Mouse (Mus musculus): ENCODE data around the gene Pnn. TPM values are rescaled to one million over a fixed set of nuclear protein-coding genes. Genes with fewer than 3 reads are reported as not detected.

Pnn gene
- 58.3 and 89.4 TPM in 2 replicates for polyA plus RNA-seq (2012; rRNA removed)

DNA sequence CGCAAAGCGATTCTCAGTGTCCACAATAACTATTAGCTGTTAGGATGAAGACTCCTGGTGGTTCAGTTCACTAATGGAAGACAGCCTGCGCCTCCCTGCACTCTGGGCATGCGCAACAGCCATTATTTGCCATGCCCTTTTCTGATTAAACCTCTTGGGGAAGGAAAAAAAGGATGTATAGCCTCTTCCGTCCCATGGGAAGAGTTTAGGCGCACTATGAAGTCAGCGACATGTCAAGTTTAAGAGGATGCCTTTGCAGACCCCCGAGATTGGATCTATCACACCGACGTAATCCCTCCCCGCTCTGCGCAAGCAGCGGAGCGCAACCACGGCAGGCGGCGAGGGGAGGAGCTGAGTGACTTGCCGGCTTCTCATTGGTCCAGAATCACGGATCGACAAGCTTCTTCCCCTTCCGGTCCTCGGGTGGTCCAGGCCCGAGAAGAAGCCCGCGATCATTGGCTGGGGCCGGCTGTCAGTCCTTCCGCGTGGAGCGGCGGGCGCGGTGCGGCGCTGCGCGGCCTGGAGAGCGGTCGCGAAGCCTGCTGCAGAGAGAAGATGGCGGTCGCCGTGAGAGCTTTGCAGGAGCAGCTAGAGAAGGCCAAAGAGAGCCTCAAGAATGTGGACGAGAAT is at the start of gene Pnn:
Gene Pnn (plus strand): TSS at position 437 of the 630 bp plus-strand sequence.
- TF ChIP-seq CTCF (IDR thresholded peaks at IDR 0.05; ENCODE audit: borderline replicate concordance, extremely low read depth, insufficient read depth, insufficient read length) (peak; percentile 27; the same call in 1 of the 2 replicates), POLR2A (IDR thresholded peaks at IDR 0.05; ENCODE audit: borderline replicate concordance, extremely low read depth, insufficient read depth, insufficient read length, poor library complexity, severe bottlenecking) (peak; percentile 81)
- peak; percentile 99 for DNase-seq (ENCODE audit: low read depth)

GRCm38 (mm10) chr12:59017970-59018369 is 48.7 kb upstream of the Pnn start:
- no peak for TF ChIP-seq POLR2A (IDR thresholded peaks at IDR 0.05; ENCODE audit: borderline replicate concordance, extremely low read depth, insufficient read depth, insufficient read length, poor library complexity, severe bottlenecking)
- TF ChIP-seq CTCF (IDR thresholded peaks at IDR 0.05; ENCODE audit: borderline replicate concordance, extremely low read depth, insufficient read depth, insufficient read length), result no peak
- DNase-seq (ENCODE audit: low read depth), result no peak

GRCm38 (mm10) chr12:59019891-59020290 is 46.8 kb upstream of the Pnn start:
- no peak for DNase-seq (ENCODE audit: low read depth)
- TF ChIP-seq CTCF (IDR thresholded peaks at IDR 0.05; ENCODE audit: borderline replicate concordance, extremely low read depth, insufficient read depth, insufficient read length) (no peak), POLR2A (IDR thresholded peaks at IDR 0.05; ENCODE audit: borderline replicate concordance, extremely low read depth, insufficient read depth, insufficient read length, poor library complexity, severe bottlenecking) (no peak)

DNA sequence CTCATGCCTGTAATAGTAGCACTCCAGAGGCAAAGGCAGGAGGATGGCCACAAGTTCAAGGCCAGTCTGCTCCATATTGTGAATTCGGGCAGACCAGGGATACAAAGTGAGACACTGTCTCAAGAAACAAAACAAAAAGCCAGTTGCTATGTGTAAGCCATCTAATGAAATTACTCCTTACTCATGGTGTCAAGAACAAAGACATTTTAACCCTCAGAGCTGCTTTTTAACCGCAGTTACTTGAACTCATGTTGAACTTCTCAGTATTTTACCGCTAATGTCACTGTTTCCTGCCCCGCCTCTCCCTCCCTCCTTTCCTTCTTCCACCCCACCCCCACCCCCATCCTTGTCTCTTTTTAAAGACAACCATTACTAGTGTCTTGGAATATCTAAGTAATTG is 45.4 kb upstream of the Pnn start:
- TF ChIP-seq POLR2A (IDR thresholded peaks at IDR 0.05; ENCODE audit: borderline replicate concordance, extremely low read depth, insufficient read depth, insufficient read length, poor library complexity, severe bottlenecking) (no peak), CTCF (IDR thresholded peaks at IDR 0.05; ENCODE audit: borderline replicate concordance, extremely low read depth, insufficient read depth, insufficient read length) (no peak)
- DNase-seq (ENCODE audit: low read depth), result no peak

- TF ChIP-seq CTCF (IDR thresholded peaks at IDR 0.05; ENCODE audit: borderline replicate concordance, extremely low read depth, insufficient read depth, insufficient read length) (0 out of 2 replicates have a peak, but pooled peaks have one; percentile 15), POLR2A (IDR thresholded peaks at IDR 0.05; ENCODE audit: borderline replicate concordance, extremely low read depth, insufficient read depth, insufficient read length, poor library complexity, severe bottlenecking) (no peak)
- DNase-seq (ENCODE audit: low read depth), result no peak
These were observed 34.6 kb upstream of the Pnn start for GRCm38 (mm10) chr12:59032101-59032500.

GRCm38 (mm10) chr12:59039162-59039970 is 27.3 kb upstream of the Pnn start:
- TF ChIP-seq POLR2A (IDR thresholded peaks at IDR 0.05; ENCODE audit: borderline replicate concordance, extremely low read depth, insufficient read depth, insufficient read length, poor library complexity, severe bottlenecking) (no peak), CTCF (IDR thresholded peaks at IDR 0.05; ENCODE audit: borderline replicate concordance, extremely low read depth, insufficient read depth, insufficient read length) (no peak)
- DNase-seq (ENCODE audit: low read depth), result peak; percentile 15

- peak; percentile 69 for DNase-seq (ENCODE audit: low read depth)
- no peak for TF ChIP-seq POLR2A (IDR thresholded peaks at IDR 0.05; ENCODE audit: borderline replicate concordance, extremely low read depth, insufficient read depth, insufficient read length, poor library complexity, severe bottlenecking)
- no peak for TF ChIP-seq CTCF (IDR thresholded peaks at IDR 0.05; ENCODE audit: borderline replicate concordance, extremely low read depth, insufficient read depth, insufficient read length)
These were observed 26.5 kb upstream of the Pnn start for GRCm38 (mm10) chr12:59039971-59040844.

DNA sequence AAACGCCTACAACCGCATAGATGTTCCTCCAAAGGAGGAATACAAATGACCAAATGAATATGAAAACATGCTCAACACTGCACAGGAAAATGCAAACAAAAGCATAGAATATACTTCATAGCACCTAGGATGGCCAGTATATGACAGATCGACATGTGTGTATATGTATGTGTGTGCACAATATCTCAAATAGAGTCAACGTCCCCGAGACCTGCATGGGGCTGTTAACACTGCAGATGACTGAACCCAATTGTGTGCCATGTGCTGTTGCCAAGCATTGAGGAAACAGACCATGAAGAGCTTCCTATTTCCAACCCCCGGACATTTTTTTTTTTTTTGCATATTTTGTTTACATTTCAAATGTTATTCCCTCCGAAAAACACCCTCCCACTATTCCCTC is 25.8 kb upstream of the Pnn start:
- no peak for TF ChIP-seq POLR2A (IDR thresholded peaks at IDR 0.05; ENCODE audit: borderline replicate concordance, extremely low read depth, insufficient read depth, insufficient read length, poor library complexity, severe bottlenecking)
- no peak for TF ChIP-seq CTCF (IDR thresholded peaks at IDR 0.05; ENCODE audit: borderline replicate concordance, extremely low read depth, insufficient read depth, insufficient read length)
- no peak for DNase-seq (ENCODE audit: low read depth)

- TF ChIP-seq CTCF (IDR thresholded peaks at IDR 0.05; ENCODE audit: borderline replicate concordance, extremely low read depth, insufficient read depth, insufficient read length), result no peak
- no peak for TF ChIP-seq POLR2A (IDR thresholded peaks at IDR 0.05; ENCODE audit: borderline replicate concordance, extremely low read depth, insufficient read depth, insufficient read length, poor library complexity, severe bottlenecking)
- no peak for DNase-seq (ENCODE audit: low read depth)
These were observed 14.2 kb upstream of the Pnn start for GRCm38 (mm10) chr12:59052470-59052869.

DNA sequence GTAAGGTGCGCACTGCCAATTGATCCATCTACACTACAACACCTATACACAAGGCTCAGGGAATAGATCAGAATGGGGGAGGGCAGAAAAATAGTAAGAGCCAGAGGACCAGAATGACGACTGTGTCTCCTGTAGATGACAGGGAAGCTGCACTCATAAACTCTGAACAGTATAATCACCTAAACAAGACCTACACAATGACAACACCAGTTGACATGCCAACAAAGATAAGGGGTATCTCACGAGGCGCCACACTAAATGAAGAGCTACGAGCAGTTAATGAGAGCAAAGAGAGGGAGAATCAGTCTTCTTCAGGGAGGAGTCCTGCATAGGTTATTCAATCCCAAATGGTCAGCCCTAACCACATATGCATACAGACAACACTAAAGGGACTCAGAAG is 13.5 kb upstream of the Pnn start:
- no peak for DNase-seq (ENCODE audit: low read depth)
- no peak for TF ChIP-seq CTCF (IDR thresholded peaks at IDR 0.05; ENCODE audit: borderline replicate concordance, extremely low read depth, insufficient read depth, insufficient read length)
- TF ChIP-seq POLR2A (IDR thresholded peaks at IDR 0.05; ENCODE audit: borderline replicate concordance, extremely low read depth, insufficient read depth, insufficient read length, poor library complexity, severe bottlenecking), result no peak

DNA sequence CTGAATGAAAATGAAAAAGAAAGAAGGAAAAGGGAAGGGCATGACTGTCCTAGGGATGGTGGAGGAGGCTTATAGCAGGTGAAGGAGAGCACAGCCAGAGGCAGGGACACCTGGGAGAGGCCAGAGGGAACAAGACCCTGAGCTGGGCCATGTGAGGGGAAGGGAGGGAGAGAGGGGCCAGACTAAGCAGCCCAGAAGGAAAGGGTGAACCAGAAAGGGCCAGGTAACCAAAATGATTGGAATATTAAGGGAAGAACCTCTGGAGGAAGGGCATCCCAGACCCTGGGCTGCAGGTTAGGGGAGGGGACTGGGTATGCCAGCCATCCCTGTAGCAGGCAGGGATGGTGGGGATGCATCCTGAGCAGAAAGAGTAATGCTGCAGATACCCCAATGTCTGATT is 12.7 kb upstream of the Pnn start:
- TF ChIP-seq CTCF (IDR thresholded peaks at IDR 0.05; ENCODE audit: borderline replicate concordance, extremely low read depth, insufficient read depth, insufficient read length), result no peak
- no peak for TF ChIP-seq POLR2A (IDR thresholded peaks at IDR 0.05; ENCODE audit: borderline replicate concordance, extremely low read depth, insufficient read depth, insufficient read length, poor library complexity, severe bottlenecking)
- DNase-seq (ENCODE audit: low read depth), result no peak

All from brain, embryonic 14.5 days (tissue).